Mouse (Mus musculus) limb, embryonic 14.5 days (tissue): Measurements from ENCODE around the gene Yy1. TPM values are rescaled to one million over a fixed set of nuclear protein-coding genes. Genes with fewer than 3 reads are reported as not detected.

Source experiments
- ATAC-seq: fragments of 200-750 bp; cut with Nextera tagmentation; 2 replicates; pipeline ENCODE4 v1.8.0; 2017; ENCODE audit warnings: low read depth, moderate number of reproducible peaks, moderate TSS enrichment; ENCODE audit not compliant: low FRiP score
- DNase-seq: peaks from one replicate; pipeline ENCODE4 v3.0.0-alpha.2; 2015; ENCODE audit warnings: low spot score
- H3K27ac ChIP-seq: fragments of 300-500 bp; sonication (generic); replicated peaks from 2 replicates; pipeline ENCODE4 v1.5.1; 2014; ENCODE audit warnings: low read depth, mild to moderate bottlenecking, low read length, moderate library complexity, mixed read lengths
- H3K27me3 ChIP-seq: fragments of 300-500 bp; sonication (generic); 2 replicates; pipeline ENCODE4 v1.6.1; 2014; ENCODE audit warnings: low read length, mixed read lengths; ENCODE audit not compliant: control insufficient read depth, insufficient read depth
- H3K36me3 ChIP-seq: fragments of 300-500 bp; sonication (generic); 2 replicates; pipeline ENCODE4 v1.6.1; 2014; ENCODE audit warnings: mild to moderate bottlenecking, low read length, moderate library complexity, mixed read lengths; ENCODE audit not compliant: control insufficient read depth, insufficient read depth
- H3K4me1 ChIP-seq: fragments of 300-500 bp; sonication (generic); 2 replicates; pipeline ENCODE4 v1.6.1; 2014; ENCODE audit warnings: antibody characterized with exemption, low read length, mixed read lengths; ENCODE audit not compliant: control insufficient read depth, insufficient read depth
- H3K4me2 ChIP-seq: fragments of 300-500 bp; sonication (generic); replicated peaks from 2 replicates; pipeline ENCODE4 v1.6.1; 2014; ENCODE audit warnings: low read depth, mild to moderate bottlenecking, low read length, moderate library complexity; ENCODE audit not compliant: severe bottlenecking
- H3K4me3 ChIP-seq: fragments of 300-500 bp; sonication (generic); replicated peaks from 2 replicates; pipeline ENCODE4 v1.5.1; 2014; ENCODE audit warnings: low read length
- H3K9ac ChIP-seq: fragments of 300-500 bp; sonication (generic); 2 replicates; pipeline ENCODE4 v1.6.1; 2014; ENCODE audit warnings: mild to moderate bottlenecking, low read depth, low read length, moderate library complexity; ENCODE audit not compliant: severe bottlenecking
- H3K9me3 ChIP-seq: fragments of 300-500 bp; sonication (generic); 2 replicates; pipeline ENCODE4 v1.6.1; 2016; ENCODE audit warnings: low read length; ENCODE audit not compliant: control insufficient read depth
- POLR2A ChIP-seq: fragments of 200-500 bp; IDR thresholded peaks from 2 replicates; pipeline ENCODE4 v1.8.0; 2012; ENCODE audit warnings: inconsistent platforms, mild to moderate bottlenecking, moderate library complexity, borderline replicate concordance; ENCODE audit not compliant: insufficient read depth, insufficient read length; ENCODE audit errors: extremely low read depth
- WGBS: fragments of 180-500 bp; shearing (Covaris S2); extraction: QIAGEN DNeasy Blood & Tissue Kit; methylation state at CpG from one replicate; pipeline ENCODE4 v1.1.7; 2014; 5-methylcytosine and 5-hydroxymethylcytosine counted together
- polyA plus RNA-seq, 2 experiments: library from polyadenylated mRNA; depleted of rRNA in 1 of 2; stranded (reverse) in 1 of 2; unstranded in 1 of 2; fragments of >200 nt; fragmentation: Nextera tagmentation in 1 of 2; extraction: Ambion mirVana in 1 of 2; gene quantifications; 2 replicates each; pipeline versions ENCODE4 v1.2.1 to v1.2.3; 2012 to 2014

Yy1 gene
- polyA plus RNA-seq, 2 experiments = 22.2 to 35.4 TPM

GRCm38 (mm10) chr12:108834786-108835185, 42.0 kb downstream of the Yy1 start:
- Histone ChIP-seq H3K27ac (no peak overlapping the region), H3K9me3 (no peaks in the 10 kb centered on the region), H3K4me2 (peak overlapping the region; percentile 95), H3K27me3 (no peaks in the 10 kb centered on the region), H3K36me3 (peaks cover 4% of the 10 kb centered on the region; the same call in 1 of the 2 replicates), H3K4me3 (peak overlapping the region; percentile 71), H3K9ac (0 out of 2 replicates have a peak overlapping the region, but pooled peaks have one; percentile 91), H3K4me1 (peaks cover 27% of the 10 kb centered on the region)
- no peak for TF ChIP-seq POLR2A
- WGBS = 30% methylated on average over 5 of the region's 5 CpGs
- ATAC-seq (no peak), DNase-seq (no peak)

- H3K4me2 ChIP-seq = peak overlapping the region; percentile 95
- TF ChIP-seq POLR2A = no peak
- DNase-seq (no peak), ATAC-seq (no peak)
- peaks cover 27% of the 10 kb centered on the region for H3K4me1 ChIP-seq
- no peaks in the 10 kb centered on the region for H3K9me3 ChIP-seq
- 0 out of 2 replicates have a peak overlapping the region, but pooled peaks have one; percentile 3 for H3K27ac ChIP-seq
- H3K27me3 ChIP-seq = no peaks in the 10 kb centered on the region
- peak overlapping the region; percentile 91 for H3K9ac ChIP-seq
- 2% methylated on average over 49 of the region's 51 CpGs for WGBS
- H3K4me3 ChIP-seq = peak overlapping the region; percentile 71
- peaks cover 1% of the 10 kb centered on the region; the same call in 1 of the 2 replicates for H3K36me3 ChIP-seq
These were observed 42.6 kb downstream of the Yy1 start for GRCm38 (mm10) chr12:108835208-108835839.

GRCm38 (mm10) chr12:108835840-108836409, 43.2 kb downstream of the Yy1 start, which contains the start of the genes Slc25a29 and Slc25a47:
Gene Slc25a29, minus strand, starts transcription at chr12:108835883.
Gene Slc25a47, plus strand, starts transcription at chr12:108836046.
- TF ChIP-seq POLR2A = peak; percentile 79; the same call in 1 of the 2 replicates
- H3K9ac ChIP-seq = peak within 1 kb of the TSS; percentile 91
- no peaks in the 10 kb centered on the region for H3K9me3 ChIP-seq
- peak within 1 kb of the TSS; percentile 67 for H3K27ac ChIP-seq
- H3K4me1 ChIP-seq = peaks cover 27% of the 10 kb centered on the region
- ATAC-seq (peak; percentile 99), DNase-seq (peak; percentile 96)
- no peaks in the 10 kb centered on the region for H3K27me3 ChIP-seq
- H3K4me2 ChIP-seq = peak within 1 kb of the TSS; percentile 95
- peak within 1 kb of the TSS; percentile 71 for H3K4me3 ChIP-seq
- no peaks in the 10 kb centered on the region for H3K36me3 ChIP-seq
- 1% methylated on average over 35 of the region's 53 CpGs for whole genome bisulfite sequencing

- Histone ChIP-seq H3K36me3 (peaks cover 8% of the 10 kb centered on the region), H3K9ac (peak overlapping the region; percentile 91)
These were observed 43.9 kb downstream of the Yy1 start for GRCm38 (mm10) chr12:108836722-108837121.

GRCm38 (mm10) chr12:108841181-108841580, 48.4 kb downstream of the Yy1 start:
- no peak for DNase-seq
- peaks cover 18% of the 10 kb centered on the region for H3K4me1 ChIP-seq

More at GRCm38 (mm10) chr12:108836722-108837121, 43.9 kb downstream of the Yy1 start:
- H3K27me3 ChIP-seq = no peaks in the 10 kb centered on the region
- DNase-seq = no peak
- H3K4me1 ChIP-seq = peaks cover 27% of the 10 kb centered on the region
- ATAC-seq = no peak
- H3K9me3 ChIP-seq = no peaks in the 10 kb centered on the region
- no peak for TF ChIP-seq POLR2A
- peak overlapping the region; percentile 71 for H3K4me3 ChIP-seq
- H3K4me2 ChIP-seq = peak overlapping the region; percentile 95
- H3K27ac ChIP-seq = peak overlapping the region; percentile 67
- WGBS = 56% methylated on average over 7 of the region's 7 CpGs

More at GRCm38 (mm10) chr12:108841181-108841580, 48.4 kb downstream of the Yy1 start:
- no peak for TF ChIP-seq POLR2A
- H3K9me3 ChIP-seq = no peaks in the 10 kb centered on the region
- no peak for ATAC-seq
- no peaks in the 10 kb centered on the region for H3K27me3 ChIP-seq
- no peak overlapping the region for H3K27ac ChIP-seq
- 90% methylated on average over 6 of the region's 6 CpGs for whole genome bisulfite sequencing
- H3K4me3 ChIP-seq = no peak overlapping the region
- H3K4me2 ChIP-seq = no peak overlapping the region
- H3K9ac ChIP-seq = no peak overlapping the region
- H3K36me3 ChIP-seq = peaks cover 40% of the 10 kb centered on the region
